Mouse (Mus musculus) left cerebral cortex, adult 8-10 months (tissue): ENCODE data around the gene Emilin1. TPM values are rescaled to one million over a fixed set of nuclear protein-coding genes. Genes with fewer than 3 reads are reported as not detected.
A peak's percentile ranks its signal among the peaks of the same experiment; 100 is the strongest.

Experiments
- DNase-seq, 2 experiments: peaks; one replicate each; pipeline ENCODE4 v3.0.0; 2022; ENCODE audit warnings: low spot score in 2 of 2
- total RNA-seq, 4 experiments: library from RNA; stranded (reverse); gene quantifications; 2 replicates each; pipeline ENCODE4 v1.2.4; 2022

Emilin1 gene
- total RNA-seq, 4 experiments from 2014 or later, result 2.3 to 4.2 (median 2.8) TPM

- DNase-seq, result no peak
These were observed 12.0 kb downstream of the Emilin1 start for GRCm38 (mm10) chr5:30925217-30925616.

- no peak for DNase-seq
These were observed 12.9 kb downstream of the Emilin1 start for GRCm38 (mm10) chr5:30926073-30926472.

GRCm38 (mm10) chr5:30927945-30928529 lies 14.8 kb downstream of the Emilin1 start:
- no peak for DNase-seq

- peak in 1 of 2 experiments; percentile 60 for DNase-seq
These were observed 16.9 kb downstream of the Emilin1 start for GRCm38 (mm10) chr5:30930121-30930520.

- no peak for DNase-seq
These were observed 17.6 kb downstream of the Emilin1 start for GRCm38 (mm10) chr5:30930846-30931245.

GRCm38 (mm10) chr5:30931378-30931777 lies 18.2 kb downstream of the Emilin1 start:
- no peak for DNase-seq

- DNase-seq, result no peak
These were observed 20.5 kb downstream of the Emilin1 start for GRCm38 (mm10) chr5:30933705-30934104.

- no peak for DNase-seq
These were observed 21.7 kb downstream of the Emilin1 start for GRCm38 (mm10) chr5:30934725-30935461.

- DNase-seq, result no peak
These were observed 29.8 kb downstream of the Emilin1 start for GRCm38 (mm10) chr5:30943004-30943403.

- DNase-seq, result no peak
These were observed 31.1 kb downstream of the Emilin1 start for GRCm38 (mm10) chr5:30944344-30944743.

- DNase-seq, result peak; percentile 55 to 82
These were observed 32.0 kb downstream of the Emilin1 start, which contains the start of gene Cgref1 for GRCm38 (mm10) chr5:30944956-30945781. TSS of gene Cgref1 (minus strand) at chr5:30945591.

- DNase-seq, result no peak
These were observed 35.4 kb downstream of the Emilin1 start for GRCm38 (mm10) chr5:30948620-30949019.

- peak; percentile 85 to 93 for DNase-seq
These were observed 36.6 kb downstream of the Emilin1 start for GRCm38 (mm10) chr5:30949654-30950326.

GRCm38 (mm10) chr5:30950451-30950850 lies 37.2 kb downstream of the Emilin1 start:
- DNase-seq, result no peak

GRCm38 (mm10) chr5:30950922-30951321 lies 37.7 kb downstream of the Emilin1 start:
- no peak for DNase-seq

GRCm38 (mm10) chr5:30951706-30952105 lies 38.5 kb downstream of the Emilin1 start:
- no peak for DNase-seq

- DNase-seq, result no peak
These were observed 39.3 kb downstream of the Emilin1 start for GRCm38 (mm10) chr5:30952551-30952950.

GRCm38 (mm10) chr5:30954065-30954464 lies 40.9 kb downstream of the Emilin1 start:
- no peak for DNase-seq

- DNase-seq, result no peak
These were observed 41.4 kb downstream of the Emilin1 start for GRCm38 (mm10) chr5:30954556-30954955.

GRCm38 (mm10) chr5:30955751-30956150 lies 42.5 kb downstream of the Emilin1 start:
- DNase-seq, result no peak

GRCm38 (mm10) chr5:30957891-30958290 lies 44.7 kb downstream of the Emilin1 start:
- DNase-seq, result no peak
